Mouse (Mus musculus): Measurements from ENCODE around the gene Rasgef1b. TPM values are rescaled to one million over a fixed set of nuclear protein-coding genes. Genes with fewer than 3 reads are reported as not detected.

The Rasgef1b gene
- polyA plus RNA-seq, 1 experiment from 2014 or later: 7.8 TPM

- no peaks in the 10 kb centered on the region for H3K9me3 ChIP-seq (ENCODE audit: low read length)
- no peak overlapping the region for H3K9ac ChIP-seq (replicated peaks; ENCODE audit: low read length)
- no peak overlapping the region for H3K4me3 ChIP-seq (ENCODE audit: low read length)
- peaks cover 18% of the 10 kb centered on the region; the same call in 1 of the 2 replicates for H3K36me3 ChIP-seq (ENCODE audit: insufficient read depth, low read length)
- 48% methylated on average over 11 of the region's 11 CpGs for WGBS
- no peak for ATAC-seq (ENCODE audit: low FRiP score, low TSS enrichment)
- H3K4me2 ChIP-seq (replicated peaks; ENCODE audit: low read depth, low read length): no peak overlapping the region
- no peaks in the 10 kb centered on the region for H3K27me3 ChIP-seq (ENCODE audit: insufficient read depth, low read length)
- no peaks in the 10 kb centered on the region for H3K4me1 ChIP-seq (ENCODE audit: insufficient read depth, low read length)
- no peak overlapping the region for H3K27ac ChIP-seq (ENCODE audit: low read length)
These were observed 491.7 kb downstream of the Rasgef1b start for GRCm38 (mm10) chr5:99236888-99237752.

DNA sequence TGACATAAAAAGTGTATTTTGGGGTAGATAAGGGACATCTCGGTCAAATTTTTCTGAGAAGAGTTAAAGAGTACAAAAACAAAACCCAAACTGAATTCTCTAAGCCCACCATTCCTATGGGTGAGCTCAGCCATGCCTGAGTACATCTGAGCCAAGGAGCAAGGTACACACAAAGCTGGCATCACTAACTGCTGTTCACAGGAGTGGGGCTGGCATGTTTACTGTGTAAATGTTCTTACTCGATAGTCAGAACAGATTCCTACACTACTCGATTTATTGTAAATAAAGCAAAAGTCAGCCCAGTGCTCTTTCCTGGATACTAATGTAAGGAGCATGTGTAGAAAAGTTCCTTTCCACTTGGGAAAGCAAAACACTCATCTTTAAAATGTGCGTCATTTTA is 492.4 kb downstream of the Rasgef1b start:
- no peak overlapping the region for H3K4me2 ChIP-seq (replicated peaks; ENCODE audit: low read depth, low read length)
- no peak overlapping the region for H3K4me3 ChIP-seq (ENCODE audit: low read length)
- H3K4me1 ChIP-seq (ENCODE audit: insufficient read depth, low read length): no peaks in the 10 kb centered on the region
- H3K9me3 ChIP-seq (ENCODE audit: low read length): no peaks in the 10 kb centered on the region
- H3K36me3 ChIP-seq (ENCODE audit: insufficient read depth, low read length): peaks cover 21% of the 10 kb centered on the region; the same call in 1 of the 2 replicates
- H3K9ac ChIP-seq (replicated peaks; ENCODE audit: low read length): no peak overlapping the region
- WGBS: 70% methylated on average over 4 of the region's 4 CpGs
- no peak overlapping the region for H3K27ac ChIP-seq (ENCODE audit: low read length)
- ATAC-seq (ENCODE audit: low FRiP score, low TSS enrichment): no peak
- no peaks in the 10 kb centered on the region for H3K27me3 ChIP-seq (ENCODE audit: insufficient read depth, low read length)

DNA sequence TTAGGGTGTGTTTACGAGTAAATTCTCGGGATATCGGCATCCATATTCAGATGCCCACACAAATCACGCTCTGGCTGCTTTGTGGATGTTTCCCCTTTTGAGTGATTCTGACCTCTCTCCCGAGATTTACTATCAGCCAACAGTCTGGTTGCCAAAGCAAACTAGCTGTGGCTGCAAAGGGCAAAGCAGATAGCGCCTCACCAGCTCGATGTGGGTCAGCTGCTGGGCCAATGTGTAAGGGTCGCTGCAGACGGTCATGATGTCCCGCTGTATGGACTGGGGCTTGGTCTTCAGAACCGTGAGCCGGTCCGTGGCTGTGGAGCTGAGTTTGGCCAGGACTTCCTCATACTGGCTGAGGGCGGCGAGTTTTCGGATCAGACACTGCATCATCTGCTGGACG is 494.6 kb downstream of the Rasgef1b start:
- no peak overlapping the region for H3K4me2 ChIP-seq (replicated peaks; ENCODE audit: low read depth, low read length)

DNA sequence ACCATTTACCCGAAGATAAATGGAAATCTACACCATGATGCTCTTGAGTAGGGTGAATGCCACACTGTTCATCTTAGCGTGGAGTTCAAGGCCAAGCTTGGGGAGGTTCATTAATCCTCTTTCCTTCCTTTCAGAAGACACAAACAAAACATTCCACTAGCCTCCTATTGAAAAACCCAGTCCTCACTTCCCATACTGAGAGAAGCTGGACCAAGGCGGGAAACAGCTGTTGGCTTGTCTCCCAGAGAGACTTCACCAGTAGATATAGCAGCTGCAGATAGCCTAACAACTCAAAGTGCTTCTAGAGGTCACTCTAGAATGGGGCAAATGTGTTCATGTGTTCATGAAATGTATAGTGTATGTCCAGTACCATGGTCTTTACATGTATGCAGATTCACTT is 495.7 kb downstream of the Rasgef1b start:
- Histone ChIP-seq H3K4me2 (replicated peaks; ENCODE audit: low read depth, low read length) (no peak overlapping the region), H3K27ac (ENCODE audit: low read length) (no peak overlapping the region), H3K4me3 (ENCODE audit: low read length) (no peak overlapping the region), H3K27me3 (ENCODE audit: insufficient read depth, low read length) (no peaks in the 10 kb centered on the region), H3K9me3 (ENCODE audit: low read length) (no peaks in the 10 kb centered on the region), H3K9ac (replicated peaks; ENCODE audit: low read length) (no peak overlapping the region), H3K4me1 (ENCODE audit: insufficient read depth, low read length) (no peaks in the 10 kb centered on the region), H3K36me3 (ENCODE audit: insufficient read depth, low read length) (peaks cover 23% of the 10 kb centered on the region)
- ATAC-seq (ENCODE audit: low FRiP score, low TSS enrichment): no peak
- 54% methylated on average over 3 of the region's 3 CpGs for WGBS

More for the DNA sequence above, 494.6 kb downstream of the Rasgef1b start:
- 74% methylated on average over 17 of the region's 17 CpGs for WGBS
- Histone ChIP-seq H3K4me3 (ENCODE audit: low read length) (no peak overlapping the region), H3K4me1 (ENCODE audit: insufficient read depth, low read length) (no peaks in the 10 kb centered on the region), H3K27me3 (ENCODE audit: insufficient read depth, low read length) (no peaks in the 10 kb centered on the region), H3K27ac (ENCODE audit: low read length) (no peak overlapping the region), H3K9ac (replicated peaks; ENCODE audit: low read length) (no peak overlapping the region), H3K36me3 (ENCODE audit: insufficient read depth, low read length) (peaks cover 22% of the 10 kb centered on the region), H3K9me3 (ENCODE audit: low read length) (no peaks in the 10 kb centered on the region)
- ATAC-seq (ENCODE audit: low FRiP score, low TSS enrichment): no peak

DNA sequence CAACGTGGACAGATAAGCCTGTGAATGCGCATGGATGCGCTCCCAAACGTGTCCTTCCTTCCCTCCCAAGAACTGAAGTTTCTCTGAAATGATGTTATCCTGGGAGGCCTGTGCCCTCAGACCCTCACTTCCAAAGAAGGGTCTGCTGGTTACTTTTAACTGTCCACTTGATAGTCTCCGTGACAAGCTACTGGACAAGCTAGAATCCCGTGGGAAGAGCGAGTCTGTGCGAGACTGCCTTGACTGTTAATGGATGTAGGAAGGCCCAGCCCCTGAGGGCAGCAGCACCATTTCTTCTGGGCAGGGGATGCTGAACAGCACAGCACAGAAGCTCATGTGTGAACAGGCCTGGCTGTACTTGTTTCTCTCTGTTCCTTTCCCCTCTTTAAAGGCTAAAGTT is 496.5 kb downstream of the Rasgef1b start:
- ATAC-seq (ENCODE audit: low FRiP score, low TSS enrichment): no peak
- no peaks in the 10 kb centered on the region for H3K9me3 ChIP-seq (ENCODE audit: low read length)
- H3K4me3 ChIP-seq (ENCODE audit: low read length): no peak overlapping the region
- H3K27me3 ChIP-seq (ENCODE audit: insufficient read depth, low read length): no peaks in the 10 kb centered on the region
- no peaks in the 10 kb centered on the region for H3K4me1 ChIP-seq (ENCODE audit: insufficient read depth, low read length)
- H3K9ac ChIP-seq (replicated peaks; ENCODE audit: low read length): no peak overlapping the region
- H3K36me3 ChIP-seq (ENCODE audit: insufficient read depth, low read length): peaks cover 27% of the 10 kb centered on the region
- no peak overlapping the region for H3K27ac ChIP-seq (ENCODE audit: low read length)
- WGBS: 89% methylated on average over 8 of the region's 8 CpGs
- H3K4me2 ChIP-seq (replicated peaks; ENCODE audit: low read depth, low read length): no peak overlapping the region

GRCm38 (mm10) chr5:99230476-99230875 is 498.4 kb downstream of the Rasgef1b start:
- Histone ChIP-seq H3K4me1 (ENCODE audit: insufficient read depth, low read length) (no peaks in the 10 kb centered on the region), H3K4me3 (ENCODE audit: low read length) (no peak overlapping the region), H3K27me3 (ENCODE audit: insufficient read depth, low read length) (no peaks in the 10 kb centered on the region), H3K9me3 (ENCODE audit: low read length) (no peaks in the 10 kb centered on the region), H3K36me3 (ENCODE audit: insufficient read depth, low read length) (peaks cover 24% of the 10 kb centered on the region), H3K4me2 (replicated peaks; ENCODE audit: low read depth, low read length) (no peak overlapping the region), H3K27ac (ENCODE audit: low read length) (no peak overlapping the region), H3K9ac (replicated peaks; ENCODE audit: low read length) (no peak overlapping the region)
- no peak for ATAC-seq (ENCODE audit: low FRiP score, low TSS enrichment)
- 85% methylated on average over 7 of the region's 7 CpGs for WGBS

- no peak overlapping the region for H3K4me2 ChIP-seq (replicated peaks; ENCODE audit: low read depth, low read length)
- H3K27me3 ChIP-seq (ENCODE audit: insufficient read depth, low read length): no peaks in the 10 kb centered on the region
- ATAC-seq (ENCODE audit: low FRiP score, low TSS enrichment): no peak
- no peak overlapping the region for H3K4me3 ChIP-seq (ENCODE audit: low read length)
- H3K36me3 ChIP-seq (ENCODE audit: insufficient read depth, low read length): peaks cover 21% of the 10 kb centered on the region
- WGBS: 75% methylated on average over 4 of the region's 4 CpGs
- peaks cover 7% of the 10 kb centered on the region; the same call in 1 of the 2 replicates for H3K4me1 ChIP-seq (ENCODE audit: insufficient read depth, low read length)
- no peak overlapping the region for H3K27ac ChIP-seq (ENCODE audit: low read length)
- no peak overlapping the region for H3K9ac ChIP-seq (replicated peaks; ENCODE audit: low read length)
- no peaks in the 10 kb centered on the region for H3K9me3 ChIP-seq (ENCODE audit: low read length)
These were observed 501.5 kb downstream of the Rasgef1b start for GRCm38 (mm10) chr5:99227361-99227760.

- no peak overlapping the region for H3K4me3 ChIP-seq (ENCODE audit: low read length)
- no peak overlapping the region for H3K27ac ChIP-seq (ENCODE audit: low read length)
- ATAC-seq (ENCODE audit: low FRiP score, low TSS enrichment): peak; percentile 54; the same call in 1 of the 2 replicates
- 28% methylated on average over 5 of the region's 5 CpGs for WGBS
- H3K27me3 ChIP-seq (ENCODE audit: insufficient read depth, low read length): no peaks in the 10 kb centered on the region
- H3K9me3 ChIP-seq (ENCODE audit: low read length): peaks cover 4% of the 10 kb centered on the region
- no peak overlapping the region for H3K9ac ChIP-seq (replicated peaks; ENCODE audit: low read length)
- H3K4me2 ChIP-seq (replicated peaks; ENCODE audit: low read depth, low read length): no peak overlapping the region
- peaks cover 7% of the 10 kb centered on the region; the same call in 1 of the 2 replicates for H3K4me1 ChIP-seq (ENCODE audit: insufficient read depth, low read length)
- peaks cover 32% of the 10 kb centered on the region for H3K36me3 ChIP-seq (ENCODE audit: insufficient read depth, low read length)
These were observed 504.3 kb downstream of the Rasgef1b start for GRCm38 (mm10) chr5:99224571-99225011.

- Histone ChIP-seq H3K9me3 (ENCODE audit: low read length) (peaks cover 4% of the 10 kb centered on the region), H3K4me3 (ENCODE audit: low read length) (no peak overlapping the region), H3K4me1 (ENCODE audit: insufficient read depth, low read length) (peaks cover 7% of the 10 kb centered on the region; the same call in 1 of the 2 replicates), H3K27ac (ENCODE audit: low read length) (0 out of 2 replicates have a peak overlapping the region, but pooled peaks have one; percentile 23), H3K36me3 (ENCODE audit: insufficient read depth, low read length) (peaks cover 26% of the 10 kb centered on the region), H3K27me3 (ENCODE audit: insufficient read depth, low read length) (no peaks in the 10 kb centered on the region), H3K4me2 (replicated peaks; ENCODE audit: low read depth, low read length) (no peak overlapping the region), H3K9ac (replicated peaks; ENCODE audit: low read length) (no peak overlapping the region)
- 50% methylated on average over 15 of the region's 15 CpGs for WGBS
- no peak for ATAC-seq (ENCODE audit: low FRiP score, low TSS enrichment)
These were observed 504.9 kb downstream of the Rasgef1b start for GRCm38 (mm10) chr5:99223869-99224498.

- H3K4me3 ChIP-seq (ENCODE audit: low read length): no peak overlapping the region
- ATAC-seq (ENCODE audit: low FRiP score, low TSS enrichment): no peak
- 69% methylated on average over 5 of the region's 5 CpGs for WGBS
- H3K9me3 ChIP-seq (ENCODE audit: low read length): peaks cover 4% of the 10 kb centered on the region
- H3K27me3 ChIP-seq (ENCODE audit: insufficient read depth, low read length): no peaks in the 10 kb centered on the region
- no peak overlapping the region for H3K27ac ChIP-seq (ENCODE audit: low read length)
- no peak overlapping the region for H3K4me2 ChIP-seq (replicated peaks; ENCODE audit: low read depth, low read length)
- H3K4me1 ChIP-seq (ENCODE audit: insufficient read depth, low read length): no peaks in the 10 kb centered on the region
- H3K9ac ChIP-seq (replicated peaks; ENCODE audit: low read length): no peak overlapping the region
- H3K36me3 ChIP-seq (ENCODE audit: insufficient read depth, low read length): peaks cover 33% of the 10 kb centered on the region
These were observed 510.5 kb downstream of the Rasgef1b start for GRCm38 (mm10) chr5:99218385-99218784.
